Mouse (Mus musculus) forebrain, embryonic 13.5 days (tissue): Measurements from ENCODE around the gene Sbf2. TPM values are rescaled to one million over a fixed set of nuclear protein-coding genes. Genes with fewer than 3 reads are reported as not detected.

Experiments used
- ATAC-seq: fragments of 200-750 bp; cut with Nextera tagmentation; 2 replicates; pipeline ENCODE4 v1.8.0; 2017
- H3K27ac ChIP-seq: fragments of 300-500 bp; sonication (generic); 2 replicates; pipeline ENCODE4 v1.5.1; 2015; ENCODE audit warnings: inconsistent platforms, mild to moderate bottlenecking, moderate library complexity
- H3K27me3 ChIP-seq: fragments of 300-500 bp; sonication (generic); 2 replicates; pipeline ENCODE4 v1.6.1; 2015; ENCODE audit warnings: mild to moderate bottlenecking, inconsistent platforms
- H3K36me3 ChIP-seq: fragments of 300-500 bp; sonication (generic); 2 replicates; pipeline ENCODE4 v1.6.1; 2015; ENCODE audit warnings: mild to moderate bottlenecking, inconsistent platforms; ENCODE audit not compliant: poor library complexity, severe bottlenecking
- H3K4me1 ChIP-seq: fragments of 300-500 bp; sonication (generic); 2 replicates; pipeline ENCODE4 v1.6.1; 2015; ENCODE audit warnings: inconsistent platforms
- H3K4me2 ChIP-seq: fragments of 300-500 bp; sonication (generic); 2 replicates; pipeline ENCODE4 v1.6.1; 2015; ENCODE audit warnings: inconsistent platforms, mild to moderate bottlenecking, moderate library complexity
- H3K4me3 ChIP-seq: fragments of 300-500 bp; sonication (generic); 2 replicates; pipeline ENCODE4 v1.5.1; 2015; ENCODE audit warnings: mild to moderate bottlenecking, inconsistent platforms
- H3K9ac ChIP-seq: fragments of 300-500 bp; sonication (generic); 2 replicates; pipeline ENCODE4 v1.6.1; 2015; ENCODE audit warnings: mild to moderate bottlenecking, inconsistent platforms
- H3K9me3 ChIP-seq: fragments of 300-500 bp; sonication (generic); replicated peaks from 2 replicates; pipeline ENCODE4 v1.6.1; 2016; ENCODE audit warnings: inconsistent platforms
- WGBS: fragments of 180-500 bp; shearing (Covaris S2); methylation state at CpG from one replicate; pipeline ENCODE4 v1.1.7; 2015; 5-methylcytosine and 5-hydroxymethylcytosine counted together
- polyA plus RNA-seq: library from polyadenylated mRNA; unstranded; fragments of >200 nt; fragmentation: Nextera tagmentation; extraction: Ambion mirVana; gene quantifications from 2 replicates; pipeline ENCODE4 v1.2.1, GENCODE M21; 2015

Sbf2 gene
- polyA plus RNA-seq, result 51.8 and 54.9 TPM in 2 replicates

DNA sequence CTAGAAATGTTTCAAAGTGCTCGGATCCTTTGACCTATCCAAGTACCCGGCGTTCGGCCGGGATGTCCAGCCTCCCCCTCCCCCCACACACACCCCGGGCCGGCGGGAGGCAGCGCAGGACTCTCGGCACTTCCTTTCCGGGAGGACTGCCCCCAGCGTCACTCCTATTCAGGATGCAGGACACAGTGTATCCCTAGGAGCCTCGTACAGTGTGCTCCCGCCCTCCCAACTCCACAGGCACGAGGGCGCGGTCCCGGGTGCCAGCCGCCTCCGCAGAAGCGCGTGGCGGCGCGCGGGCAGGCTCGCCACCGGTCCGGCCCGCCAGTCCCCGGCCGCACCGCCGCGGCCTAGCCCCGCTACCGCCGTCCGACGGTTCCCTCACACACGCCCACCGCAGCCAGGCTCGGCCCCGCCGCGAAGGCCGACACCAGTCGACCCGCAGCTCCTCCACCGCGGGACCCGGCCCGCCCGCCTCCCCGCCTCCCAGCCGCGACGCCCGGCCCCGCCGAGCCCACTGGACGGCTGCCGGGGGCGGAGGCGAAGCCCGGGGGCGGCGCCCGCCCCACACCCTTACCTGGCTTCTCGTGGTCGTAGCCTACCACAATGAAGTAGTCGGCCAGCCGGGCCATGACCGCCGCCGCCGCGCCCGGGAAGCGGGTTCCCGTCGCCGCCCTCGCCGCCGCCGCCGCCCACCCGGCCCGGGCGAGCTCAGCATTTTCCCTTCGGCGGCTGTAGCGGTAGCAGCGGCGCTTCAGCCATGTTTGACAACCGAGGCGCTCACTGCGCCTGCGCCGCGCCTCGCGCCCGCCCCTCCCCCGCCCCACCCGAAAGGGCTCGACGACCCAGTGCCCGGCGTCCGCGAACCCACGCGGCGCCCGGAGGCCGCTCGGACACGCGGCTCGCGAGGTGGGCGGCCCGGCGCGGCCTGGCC, at the start of gene Sbf2:
TSS of gene Sbf2 (minus strand) at position 790 of the 931 bp plus-strand sequence.
- peaks cover 13% of the 10 kb centered on the region for H3K27me3 ChIP-seq
- ATAC-seq, result peak; percentile 93
- under 1% methylated on average over 44 of the region's 127 CpGs for WGBS
- H3K4me1 ChIP-seq, result peaks cover 19% of the 10 kb centered on the region
- H3K36me3 ChIP-seq, result no peaks in the 10 kb centered on the region
- H3K9ac ChIP-seq, result peak within 1 kb of the TSS; percentile 92
- H3K4me2 ChIP-seq, result peak within 1 kb of the TSS; percentile 79
- peak within 1 kb of the TSS; percentile 98 for H3K27ac ChIP-seq
- peak within 1 kb of the TSS; percentile 87 for H3K4me3 ChIP-seq
- no peaks in the 10 kb centered on the region for H3K9me3 ChIP-seq

DNA sequence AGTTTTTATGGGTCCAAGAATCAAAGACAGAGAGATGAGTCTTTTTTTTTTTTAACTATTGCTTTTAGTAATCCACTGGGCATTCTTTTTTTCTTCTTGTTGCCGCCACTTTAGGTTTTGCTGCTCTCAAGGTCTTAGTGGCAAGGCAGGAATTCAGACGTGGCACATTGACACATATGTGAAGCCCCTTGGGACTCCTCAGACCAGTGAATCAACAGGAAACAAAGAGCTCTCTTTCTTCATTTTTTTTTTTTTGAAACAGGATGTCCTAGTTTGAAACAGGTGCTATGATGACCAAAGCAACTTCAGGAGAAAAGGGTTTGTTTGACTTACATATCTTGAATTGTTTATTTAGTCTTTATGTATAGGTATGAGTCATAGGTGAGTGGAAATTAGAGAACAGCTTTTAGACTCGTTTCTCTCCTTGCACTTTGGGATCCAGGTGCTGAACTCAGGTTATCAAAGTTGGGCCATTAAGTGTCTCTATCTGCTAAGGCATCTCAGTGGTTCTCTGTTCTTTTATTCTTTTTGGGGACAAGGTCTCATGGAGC, 43.7 kb upstream of the Sbf2 start:
- no peaks in the 10 kb centered on the region for H3K27me3 ChIP-seq
- 75% methylated on average over 3 of the region's 3 CpGs for WGBS
- no peak for ATAC-seq

DNA sequence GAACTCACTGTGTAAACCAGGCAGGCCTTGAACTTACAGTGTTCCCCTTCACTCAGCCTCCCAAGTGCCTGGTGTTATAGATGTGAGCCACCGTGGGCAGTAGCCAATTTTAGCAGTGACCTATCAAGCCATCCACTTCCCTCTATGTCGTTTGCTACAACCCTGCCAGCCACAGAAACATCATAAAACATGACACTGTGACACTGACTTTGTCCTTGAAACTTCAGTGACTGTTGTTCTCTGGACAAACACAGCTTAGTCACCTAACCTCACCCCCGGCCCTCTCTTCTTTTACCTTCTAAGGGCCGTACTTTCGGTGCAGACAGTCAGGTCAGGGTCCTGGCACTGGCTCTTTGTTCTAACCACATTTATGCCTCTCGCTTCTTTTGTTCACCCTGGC, 41.2 kb upstream of the Sbf2 start:
- Histone ChIP-seq H3K27ac (no peak overlapping the region), H3K9ac (no peak overlapping the region), H3K4me3 (no peak overlapping the region), H3K27me3 (no peaks in the 10 kb centered on the region), H3K4me2 (no peak overlapping the region), H3K9me3 (no peaks in the 10 kb centered on the region), H3K4me1 (no peaks in the 10 kb centered on the region), H3K36me3 (no peaks in the 10 kb centered on the region)
- 75% methylated on average over 6 of the region's 6 CpGs for WGBS
- ATAC-seq, result no peak

More for the DNA sequence above, 43.7 kb upstream of the Sbf2 start:
- no peak overlapping the region for H3K4me3 ChIP-seq
- H3K36me3 ChIP-seq, result no peaks in the 10 kb centered on the region
- no peak overlapping the region for H3K27ac ChIP-seq
- H3K9me3 ChIP-seq, result 0 out of 2 replicates have a peak, but pooled peaks cover 5% of the 10 kb centered on the region
- H3K9ac ChIP-seq, result no peak overlapping the region
- H3K4me1 ChIP-seq, result no peaks in the 10 kb centered on the region
- H3K4me2 ChIP-seq, result no peak overlapping the region

DNA sequence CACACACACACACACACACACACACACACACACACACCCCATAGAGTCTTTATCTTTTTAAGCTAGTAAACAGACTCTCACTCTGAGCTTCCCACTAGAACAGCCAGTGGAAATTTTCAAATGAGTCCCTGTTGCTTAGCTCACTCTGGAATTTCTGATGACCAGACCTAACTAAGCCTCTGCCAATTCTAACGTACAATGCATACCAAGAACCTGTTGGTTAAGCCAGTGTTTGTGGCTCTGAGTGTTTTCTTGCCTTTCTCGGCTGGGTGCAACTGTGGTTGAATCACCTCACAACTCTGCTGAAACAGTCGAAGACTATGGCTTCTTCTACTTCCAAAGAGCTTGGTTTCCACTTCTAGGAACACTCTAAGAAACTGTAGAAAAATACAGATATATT, 40.5 kb upstream of the Sbf2 start:
- H3K36me3 ChIP-seq, result no peaks in the 10 kb centered on the region
- H3K4me3 ChIP-seq, result no peak overlapping the region
- H3K4me1 ChIP-seq, result no peaks in the 10 kb centered on the region
- H3K4me2 ChIP-seq, result no peak overlapping the region
- no peak overlapping the region for H3K27ac ChIP-seq
- 79% methylated on average over 3 of the region's 3 CpGs for WGBS
- no peaks in the 10 kb centered on the region for H3K27me3 ChIP-seq
- no peak for ATAC-seq
- H3K9me3 ChIP-seq, result no peaks in the 10 kb centered on the region
- no peak overlapping the region for H3K9ac ChIP-seq

DNA sequence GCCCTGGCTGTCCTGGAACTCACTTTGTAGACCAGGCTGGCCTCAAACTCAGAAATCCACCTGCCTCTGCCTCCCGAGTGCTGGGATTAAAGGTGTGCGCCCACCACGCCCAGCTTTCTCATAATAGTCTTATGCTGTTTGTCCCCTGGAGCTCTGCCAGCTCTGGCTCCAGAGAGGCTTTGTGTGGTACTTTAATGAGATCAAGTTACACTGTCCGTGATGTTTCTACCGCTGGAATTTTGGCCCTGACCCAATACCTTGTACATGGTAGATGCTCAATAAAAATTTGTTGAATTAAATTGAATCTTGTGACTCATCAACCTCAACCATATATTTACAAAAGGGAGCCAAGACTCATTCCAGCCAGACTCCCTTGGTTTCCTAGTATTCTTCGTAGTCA, 36.4 kb upstream of the Sbf2 start:
- Histone ChIP-seq H3K27ac (no peak overlapping the region), H3K4me2 (no peak overlapping the region), H3K4me1 (no peaks in the 10 kb centered on the region), H3K9me3 (peaks cover 7% of the 10 kb centered on the region), H3K36me3 (no peaks in the 10 kb centered on the region), H3K9ac (no peak overlapping the region), H3K4me3 (no peak overlapping the region), H3K27me3 (no peaks in the 10 kb centered on the region)
- ATAC-seq, result no peak
- WGBS, result 83% methylated on average over 6 of the region's 6 CpGs

DNA sequence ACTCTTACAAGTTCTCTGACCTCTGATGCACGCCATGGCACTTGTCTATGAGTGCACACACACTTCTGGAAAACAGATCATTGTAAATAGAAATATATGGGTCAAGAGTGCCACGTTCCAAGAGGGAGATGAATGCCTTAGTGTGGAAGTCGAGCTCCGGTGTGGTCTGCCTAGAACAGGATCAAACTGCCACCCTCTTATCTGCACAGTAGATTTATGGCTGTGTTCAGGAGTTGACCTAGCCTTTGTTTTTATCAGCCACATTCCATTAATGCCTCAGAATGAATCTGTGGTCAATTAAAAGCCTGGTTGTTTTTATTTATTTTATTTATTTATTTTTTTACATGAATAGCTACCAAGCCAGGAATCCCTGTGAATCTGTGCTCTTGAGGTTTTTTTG, 35.8 kb upstream of the Sbf2 start:
- peaks cover 7% of the 10 kb centered on the region for H3K9me3 ChIP-seq
- H3K4me3 ChIP-seq, result no peak overlapping the region
- no peaks in the 10 kb centered on the region for H3K4me1 ChIP-seq
- no peak for ATAC-seq
- H3K9ac ChIP-seq, result no peak overlapping the region
- no peak overlapping the region for H3K27ac ChIP-seq
- no peaks in the 10 kb centered on the region for H3K27me3 ChIP-seq
- 92% methylated on average over 4 of the region's 4 CpGs for WGBS
- no peak overlapping the region for H3K4me2 ChIP-seq
- H3K36me3 ChIP-seq, result no peaks in the 10 kb centered on the region

DNA sequence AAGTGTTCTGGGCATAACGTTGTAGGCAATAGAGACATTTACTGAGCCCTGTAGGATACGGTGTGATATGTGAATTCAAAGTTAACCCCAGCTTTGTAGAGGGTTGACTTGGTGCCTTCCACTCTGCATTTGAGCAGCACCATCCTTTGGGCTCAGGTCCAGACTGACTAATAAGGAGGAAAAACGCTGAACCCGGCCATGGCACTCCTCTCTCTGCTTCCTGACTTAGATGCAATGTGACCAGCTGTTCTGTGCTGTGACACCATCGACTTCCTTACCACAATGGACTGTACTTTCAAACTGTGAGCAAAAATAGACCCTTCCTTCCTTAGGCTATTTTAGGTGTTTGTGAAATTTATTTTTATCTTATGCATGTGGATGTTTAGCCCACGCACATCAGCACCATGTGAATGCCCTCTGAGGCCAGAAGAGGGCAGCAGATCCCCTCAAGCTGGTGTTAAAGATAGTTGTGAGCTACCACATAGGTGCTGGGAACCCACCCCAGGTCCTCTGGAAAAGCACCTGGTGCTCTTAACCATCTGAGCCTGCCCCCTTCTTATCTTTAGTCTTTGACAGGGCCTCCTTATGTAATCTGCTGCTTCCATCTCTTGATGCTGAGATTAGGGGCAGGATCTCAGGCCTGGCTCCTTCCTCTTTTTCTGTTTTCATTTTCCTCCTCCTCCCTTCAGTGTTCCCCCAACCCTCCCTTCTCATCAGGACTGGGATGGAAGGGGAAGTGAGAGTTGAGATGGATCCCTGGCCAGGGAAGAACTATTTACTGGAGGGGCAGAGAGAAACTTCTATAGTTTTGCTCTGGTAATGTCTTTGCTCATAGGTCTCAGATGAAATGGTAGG, 34.6 kb upstream of the Sbf2 start:
- no peak overlapping the region for H3K9ac ChIP-seq
- no peaks in the 10 kb centered on the region for H3K36me3 ChIP-seq
- no peaks in the 10 kb centered on the region for H3K4me1 ChIP-seq
- H3K27me3 ChIP-seq, result no peaks in the 10 kb centered on the region
- H3K4me2 ChIP-seq, result no peak overlapping the region
- H3K27ac ChIP-seq, result no peak overlapping the region
- ATAC-seq, result no peak
- H3K4me3 ChIP-seq, result no peak overlapping the region
- 88% methylated on average over 6 of the region's 6 CpGs for WGBS
- H3K9me3 ChIP-seq, result peaks cover 7% of the 10 kb centered on the region

DNA sequence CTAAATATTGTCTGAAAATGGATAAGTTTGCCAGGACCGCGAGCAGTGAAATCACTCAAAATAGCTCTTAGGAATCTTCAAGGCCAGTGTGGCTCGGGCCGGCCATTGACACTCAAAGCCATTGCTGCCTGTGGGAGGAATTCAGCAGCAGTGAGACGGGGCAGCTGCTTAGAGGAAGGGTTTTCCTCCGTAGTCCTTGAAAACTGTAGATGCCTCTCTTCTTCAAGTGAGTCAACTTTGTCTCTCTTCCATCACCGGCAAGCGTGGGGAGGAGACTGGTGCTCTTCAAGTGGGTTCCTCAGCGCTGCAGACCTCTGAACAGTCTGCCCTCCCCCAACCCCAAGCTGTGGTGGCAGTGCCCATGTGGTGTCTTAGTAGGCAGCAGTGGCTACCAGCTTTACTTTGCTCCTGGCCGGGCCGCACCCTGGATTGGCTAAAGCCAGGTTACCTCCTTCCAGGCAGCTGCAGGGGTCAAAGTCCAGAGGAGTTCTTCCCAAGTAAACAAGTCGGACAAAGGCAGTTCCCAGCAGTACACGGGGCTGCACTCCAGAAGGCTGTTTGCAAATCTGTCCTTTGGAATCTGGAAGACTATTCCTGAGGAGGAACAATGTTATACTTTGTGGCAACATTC, 33.8 kb upstream of the Sbf2 start:
- Histone ChIP-seq H3K4me3 (no peak overlapping the region), H3K9ac (no peak overlapping the region), H3K27me3 (no peaks in the 10 kb centered on the region), H3K4me2 (no peak overlapping the region), H3K36me3 (no peaks in the 10 kb centered on the region), H3K27ac (no peak overlapping the region), H3K4me1 (no peaks in the 10 kb centered on the region), H3K9me3 (peaks cover 7% of the 10 kb centered on the region)
- no peak for ATAC-seq
- WGBS, result 86% methylated on average over 13 of the region's 13 CpGs

DNA sequence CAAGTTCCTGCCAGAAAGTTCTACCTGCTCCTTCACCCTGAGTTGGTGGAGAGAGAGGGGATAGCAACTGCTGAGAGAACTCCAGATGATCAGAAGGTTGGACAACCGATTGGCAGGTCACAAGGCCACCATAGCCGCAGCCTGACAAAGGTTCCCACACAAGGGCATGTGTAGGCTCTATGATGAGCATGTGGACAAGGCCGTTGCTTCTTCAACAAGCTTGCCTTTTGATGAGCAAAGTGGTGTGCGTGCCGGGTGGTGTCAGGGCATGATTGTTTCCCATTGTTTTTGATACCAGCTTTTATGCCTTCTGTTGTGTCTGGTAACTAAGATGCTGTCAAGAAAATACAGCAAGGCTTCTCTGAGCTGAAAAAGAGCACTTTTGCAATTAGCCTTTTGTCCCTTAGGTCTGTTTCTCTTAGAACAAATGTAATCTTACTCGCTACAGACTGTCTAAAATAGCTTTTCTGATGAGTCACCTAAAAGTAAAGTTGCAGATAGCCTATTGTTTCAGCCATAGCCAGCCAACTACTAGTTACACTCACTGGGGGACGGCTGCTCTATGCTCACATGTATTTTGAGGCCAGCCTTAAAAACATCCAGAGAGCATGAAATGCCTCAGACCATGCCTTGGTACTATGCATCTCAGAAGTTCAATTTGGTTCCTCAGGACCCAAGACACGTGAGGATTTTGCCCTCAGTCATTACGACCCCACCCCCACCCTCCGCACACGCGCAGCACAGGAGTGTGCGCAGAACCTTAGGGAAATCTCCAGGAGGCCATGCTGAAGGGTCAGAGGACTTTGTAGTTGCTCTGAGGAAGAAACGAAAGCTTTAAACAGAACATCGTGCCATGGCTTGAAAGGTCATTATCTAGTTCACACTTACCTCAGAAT, 33.1 kb upstream of the Sbf2 start:
- peaks cover 7% of the 10 kb centered on the region for H3K9me3 ChIP-seq
- ATAC-seq, result no peak
- H3K9ac ChIP-seq, result no peak overlapping the region
- no peaks in the 10 kb centered on the region for H3K36me3 ChIP-seq
- no peak overlapping the region for H3K4me2 ChIP-seq
- no peak overlapping the region for H3K4me3 ChIP-seq
- no peak overlapping the region for H3K27ac ChIP-seq
- 83% methylated on average over 15 of the region's 15 CpGs for WGBS
- no peaks in the 10 kb centered on the region for H3K27me3 ChIP-seq
- H3K4me1 ChIP-seq, result no peaks in the 10 kb centered on the region

DNA sequence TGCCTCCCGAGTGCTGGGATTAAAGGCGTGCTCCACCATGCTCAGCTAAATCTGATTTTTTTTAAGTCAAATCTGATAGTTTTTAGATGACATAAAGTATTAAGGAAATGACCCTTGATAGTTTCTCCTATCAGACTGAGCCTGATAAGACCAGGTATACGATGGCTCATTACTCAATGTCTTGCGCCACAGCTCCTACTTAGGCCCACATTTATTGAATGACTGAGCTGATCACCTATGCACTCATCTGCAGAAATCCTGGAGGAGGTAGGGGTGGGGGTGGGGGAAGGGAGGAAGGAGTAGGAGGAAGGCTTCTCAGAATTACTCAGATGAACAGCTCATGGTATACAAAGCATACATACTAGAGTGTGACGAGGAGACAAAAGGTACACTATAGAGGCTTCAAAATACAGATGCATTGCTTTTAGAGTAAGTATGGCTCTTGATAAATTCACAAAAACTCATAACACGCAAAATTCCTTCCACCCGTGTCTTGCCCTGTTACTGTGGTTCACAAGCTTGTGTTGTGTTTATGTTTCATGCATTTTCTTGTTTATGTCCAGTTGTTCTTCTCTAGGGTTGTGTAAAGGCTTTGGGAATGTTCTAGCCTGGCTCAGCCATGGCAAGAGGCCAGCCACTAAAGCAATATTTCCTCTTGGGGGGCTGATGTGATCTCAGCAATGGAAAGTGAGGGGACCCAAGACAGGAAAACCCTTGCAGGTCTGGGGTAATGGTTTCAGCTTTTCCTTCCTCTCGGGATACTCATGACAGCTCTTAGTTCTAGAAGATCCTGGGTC, 32.1 kb upstream of the Sbf2 start:
- no peak overlapping the region for H3K9ac ChIP-seq
- H3K4me2 ChIP-seq, result no peak overlapping the region
- H3K4me3 ChIP-seq, result no peak overlapping the region
- no peaks in the 10 kb centered on the region for H3K36me3 ChIP-seq
- H3K9me3 ChIP-seq, result peaks cover 7% of the 10 kb centered on the region
- ATAC-seq, result no peak
- H3K27me3 ChIP-seq, result no peaks in the 10 kb centered on the region
- H3K27ac ChIP-seq, result no peak overlapping the region
- peaks cover 3% of the 10 kb centered on the region; the same call in 1 of the 2 replicates for H3K4me1 ChIP-seq
- whole genome bisulfite sequencing, result 88% methylated on average over 8 of the region's 8 CpGs
